14 mouse cellular contexts compared by ENCODE assay signal in the genomic region with DNA sequence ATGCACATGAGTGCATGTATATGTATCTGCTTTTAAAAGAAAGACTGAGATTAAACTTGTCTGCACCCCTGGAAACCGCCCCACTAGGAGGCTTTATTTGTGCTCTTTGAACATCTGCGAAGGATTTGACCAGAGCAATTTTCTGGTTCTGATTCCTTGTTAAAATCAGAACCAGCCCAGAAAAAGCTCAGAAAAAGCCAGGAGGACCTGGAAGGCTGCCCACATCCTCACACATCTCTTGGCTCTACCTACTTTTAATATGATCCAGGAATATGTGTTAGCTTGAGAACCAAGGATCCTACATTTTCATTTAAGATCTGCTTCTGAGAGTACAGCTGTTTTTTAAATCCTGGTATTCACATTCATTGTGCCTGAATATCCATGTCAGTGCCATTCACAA.
"Had no signal": no experiment of that assay in that cellular context is flagged by ENCODE, and none has a peak within 500 bp of the region (broad histone marks: within the 10 kb centered on the region; RNA-seq: fewer than 3 reads in every experiment).

No protein-coding gene starts in this region.

- DNase-seq: kidney, adult 18-20 months; kidney, postnatal 10 days; kidney, postnatal 4 days; lung, adult 2 months; lung, postnatal 36 days; spleen, adult 18-20 months; thymus, postnatal 36 days had no signal

- H3K27me3 ChIP-seq: limb, embryonic 13.5 days; liver, embryonic 15.5 days; midbrain, embryonic 13.5 days had no signal

- H3K4me2 ChIP-seq: limb, embryonic 13.5 days; liver, embryonic 11.5 days; liver, embryonic 15.5 days; midbrain, embryonic 13.5 days had no signal

- H3K4me1 ChIP-seq: limb, embryonic 13.5 days; liver, embryonic 15.5 days; midbrain, embryonic 13.5 days had no signal

- H3K4me3 ChIP-seq: layer of hippocampus, adult 2 months; left cerebral cortex, adult 2 months; limb, embryonic 13.5 days; liver, embryonic 15.5 days; midbrain, embryonic 13.5 days had no signal

- ATAC-seq: lung, postnatal 0 days; midbrain, embryonic 13.5 days had no signal

- H3K36me3 ChIP-seq: limb, embryonic 13.5 days; liver, embryonic 15.5 days; midbrain, embryonic 13.5 days had no signal

- H3K9ac ChIP-seq: limb, embryonic 13.5 days; liver, embryonic 15.5 days; midbrain, embryonic 13.5 days had no signal

- H3K9me3 ChIP-seq: liver, embryonic 15.5 days; midbrain, embryonic 13.5 days had no signal

- H3K27ac ChIP-seq: layer of hippocampus, adult 2 months; left cerebral cortex, adult 2 months; limb, embryonic 13.5 days; liver, embryonic 15.5 days; midbrain, embryonic 13.5 days had no signal
